Mouse (Mus musculus) megakaryocyte, embryonic 14.5 days (primary cell): ENCODE results near the gene Bcl2.

Experiments used
- FLI1 ChIP-seq: IDR thresholded peaks from 2 replicates; pipeline ENCODE4 v1.6.1; 2012; ENCODE audit warnings: low read length, inconsistent platforms, mixed read lengths
- GATA1 ChIP-seq: IDR thresholded peaks from 3 replicates; pipeline ENCODE4 v1.6.1; 2012; ENCODE audit warnings: mixed read lengths, low read length, inconsistent platforms, borderline replicate concordance

DNA sequence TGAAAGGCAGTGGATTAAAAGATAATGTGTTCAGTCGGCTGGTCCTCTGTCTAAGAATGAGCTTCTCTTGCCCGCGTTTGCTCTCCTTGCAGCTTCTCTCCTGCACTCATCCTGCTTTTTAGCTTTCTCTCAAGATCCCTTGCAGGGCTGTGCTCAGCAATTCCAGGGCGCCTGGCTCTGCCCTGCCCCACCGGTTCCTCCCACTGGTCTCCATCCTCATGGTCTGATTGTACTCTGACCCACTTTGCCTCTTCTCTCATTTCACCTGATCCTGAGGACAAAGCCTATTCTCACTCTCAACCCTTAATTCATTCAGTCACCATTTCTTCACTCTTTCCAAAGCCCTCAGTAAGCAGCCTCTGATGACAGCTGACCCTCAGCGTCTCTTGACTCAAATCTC, 102.8 kb downstream of the Bcl2 start:
- no peak for TF ChIP-seq GATA1
- TF ChIP-seq FLI1, result no peak
